Comparison of ENCODE assay signal across 20 mouse cellular contexts in genomic region chr7:43777423-43777822, GRCm38 (mm10). TPM values are rescaled to one million over a fixed set of nuclear protein-coding genes. Genes with fewer than 3 reads are reported as not detected.
"Had no signal": no experiment of that assay in that cellular context is flagged by ENCODE, and none has a peak within 500 bp of the region (broad histone marks: within the 10 kb centered on the region; RNA-seq: fewer than 3 reads in every experiment).

No protein-coding gene starts in this region.

- H3K4me3 ChIP-seq: kidney, embryonic 15.5 days; limb, embryonic 13.5 days; midbrain, embryonic 10.5 days; myocyte; neural tube, embryonic 12.5 days had no signal

- H3K36me3 ChIP-seq: kidney, embryonic 15.5 days; limb, embryonic 13.5 days; midbrain, embryonic 10.5 days; neural tube, embryonic 12.5 days had no signal

- H3K9ac ChIP-seq: kidney, embryonic 15.5 days; limb, embryonic 13.5 days; liver, embryonic 14.5 days; neural tube, embryonic 12.5 days had no signal

- DNase-seq: kidney, adult 18-20 months; kidney, postnatal 36 days; layer of hippocampus, adult 9-11 months; layer of hippocampus, postnatal 36 days; lung, adult 18-20 months; lung, postnatal 4 days; midbrain, embryonic 14.5 days; retina, postnatal 1 day; right cerebral cortex, postnatal 14 days; thymus, adult 18-20 months; thymus, postnatal 36 days had no signal

- ATAC-seq: lung, postnatal 0 days had no signal

- H3K9me3 ChIP-seq: kidney, embryonic 15.5 days; limb, embryonic 13.5 days; midbrain, embryonic 10.5 days; neural tube, embryonic 12.5 days had no signal

- H3K27ac ChIP-seq: kidney, embryonic 15.5 days; limb, embryonic 13.5 days; liver, embryonic 14.5 days; midbrain, embryonic 10.5 days; neural tube, embryonic 12.5 days had no signal

- H3K4me2 ChIP-seq: kidney, embryonic 15.5 days; limb, embryonic 13.5 days; neural tube, embryonic 12.5 days had no signal

- H3K27me3 ChIP-seq: kidney, embryonic 15.5 days; limb, embryonic 13.5 days; neural tube, embryonic 12.5 days had no signal

RNA-seq across cellular contexts. Expression of gene Klk11, which starts 3.0 kb away (rescaled TPM):
- polyA plus RNA-seq: liver, adult 2 months; liver, embryonic 14.5 days; midbrain, embryonic 10.5 days; midbrain, embryonic 14.5 days; neural tube, embryonic 12.5 days; small intestine, adult 2 months had no signal

RNA-seq across cellular contexts. Expression of gene Klk10, which starts 3.4 kb away (rescaled TPM):
- polyA plus RNA-seq: liver, adult 2 months; midbrain, embryonic 14.5 days; neural tube, embryonic 12.5 days had no signal

RNA-seq across cellular contexts. Expression of gene Klk12, which starts 8.7 kb away (rescaled TPM):
- polyA plus RNA-seq: kidney, embryonic 15.5 days; limb, embryonic 13.5 days; liver, adult 2 months; liver, embryonic 14.5 days; lung, postnatal 0 days; midbrain, embryonic 10.5 days; midbrain, embryonic 14.5 days; neural tube, embryonic 12.5 days; small intestine, adult 2 months had no signal

RNA-seq across cellular contexts. Expression of gene Klk9, which starts 14.3 kb away (rescaled TPM):
- polyA plus RNA-seq: liver, adult 2 months; liver, embryonic 14.5 days; midbrain, embryonic 10.5 days; midbrain, embryonic 14.5 days; myocyte; neural tube, embryonic 12.5 days; small intestine, adult 2 months had no signal

RNA-seq across cellular contexts. Expression of gene Klk8, which starts 20.0 kb away (rescaled TPM):
- polyA plus RNA-seq: myocyte had no signal
